Mouse (Mus musculus) CD4-positive, CD25-positive, alpha-beta regulatory T cell, adult 2 months (primary cell): ENCODE data around the gene Dnah2.

ENCODE experiments used
- DNase-seq: peaks from one replicate; pipeline ENCODE4 v3.0.0-alpha.2; 2012; ENCODE audit warnings: low read depth, low spot score

Dnah2 gene

DNA sequence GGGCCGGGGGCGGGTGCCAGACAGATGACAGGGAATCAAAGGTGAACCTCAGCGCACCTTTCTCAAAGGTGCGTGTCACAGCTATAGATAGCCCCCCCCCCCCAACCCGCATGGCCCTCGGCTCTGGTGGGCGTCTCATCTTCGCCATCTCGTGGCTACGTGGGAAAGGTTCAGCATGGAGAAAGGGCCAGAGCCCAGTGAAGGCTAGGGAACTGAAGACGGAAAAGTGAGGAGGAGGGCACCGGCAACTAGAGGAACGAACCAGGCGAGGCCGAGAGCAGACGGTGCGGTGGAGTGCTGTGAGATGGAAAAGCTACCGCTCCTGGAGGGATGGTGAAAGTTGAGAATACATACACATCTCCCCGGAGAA, 129.5 kb downstream of the Dnah2 start:
- DNase-seq, result peak; percentile 69

DNA sequence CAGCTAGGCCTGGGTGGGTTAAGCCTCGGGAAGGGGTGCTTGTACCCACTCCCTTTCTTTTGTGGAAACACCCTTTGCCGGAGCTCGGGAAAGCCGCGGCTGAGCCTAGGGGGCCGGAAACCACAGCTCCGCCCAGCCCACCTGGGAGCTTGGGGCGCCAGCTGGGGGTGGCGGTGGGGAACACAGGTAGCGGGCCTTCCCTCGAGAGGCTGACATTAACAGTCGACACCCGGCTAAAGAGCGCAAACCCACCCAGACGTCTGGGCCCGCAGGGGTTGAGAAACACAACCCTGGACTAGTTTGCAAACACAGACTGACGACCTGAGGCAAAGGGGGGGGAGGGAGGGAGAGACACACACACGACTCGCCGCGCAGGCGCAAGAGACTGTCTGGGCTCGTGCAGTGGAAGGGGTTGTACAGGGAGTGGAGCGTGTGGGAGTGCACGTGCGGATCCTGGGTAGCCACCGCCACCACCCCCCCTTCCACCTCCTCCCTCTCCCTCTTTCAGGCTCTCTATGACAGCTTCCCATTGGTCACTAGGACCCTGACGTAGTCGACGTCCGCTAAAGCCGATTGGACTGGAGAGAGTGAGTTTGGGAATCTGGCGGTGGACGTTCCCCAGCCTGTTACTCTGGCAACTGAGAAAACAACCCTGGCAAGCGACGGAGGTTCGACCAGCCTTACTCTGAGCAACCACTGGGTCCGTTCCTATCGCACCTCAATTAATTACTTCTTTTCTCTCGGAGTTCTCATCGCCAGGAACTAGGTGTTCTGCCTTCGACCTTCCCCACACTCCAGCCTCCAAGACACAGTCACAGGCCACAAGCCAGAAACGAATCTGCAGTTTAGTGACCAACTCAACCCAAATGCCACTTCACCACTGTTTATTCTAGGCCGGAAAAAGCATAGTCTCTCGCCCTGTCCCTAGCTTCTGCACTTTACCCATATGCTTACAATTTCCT, 130.1 kb downstream of the Dnah2 start:
- peak; percentile 93 for DNase-seq

DNA sequence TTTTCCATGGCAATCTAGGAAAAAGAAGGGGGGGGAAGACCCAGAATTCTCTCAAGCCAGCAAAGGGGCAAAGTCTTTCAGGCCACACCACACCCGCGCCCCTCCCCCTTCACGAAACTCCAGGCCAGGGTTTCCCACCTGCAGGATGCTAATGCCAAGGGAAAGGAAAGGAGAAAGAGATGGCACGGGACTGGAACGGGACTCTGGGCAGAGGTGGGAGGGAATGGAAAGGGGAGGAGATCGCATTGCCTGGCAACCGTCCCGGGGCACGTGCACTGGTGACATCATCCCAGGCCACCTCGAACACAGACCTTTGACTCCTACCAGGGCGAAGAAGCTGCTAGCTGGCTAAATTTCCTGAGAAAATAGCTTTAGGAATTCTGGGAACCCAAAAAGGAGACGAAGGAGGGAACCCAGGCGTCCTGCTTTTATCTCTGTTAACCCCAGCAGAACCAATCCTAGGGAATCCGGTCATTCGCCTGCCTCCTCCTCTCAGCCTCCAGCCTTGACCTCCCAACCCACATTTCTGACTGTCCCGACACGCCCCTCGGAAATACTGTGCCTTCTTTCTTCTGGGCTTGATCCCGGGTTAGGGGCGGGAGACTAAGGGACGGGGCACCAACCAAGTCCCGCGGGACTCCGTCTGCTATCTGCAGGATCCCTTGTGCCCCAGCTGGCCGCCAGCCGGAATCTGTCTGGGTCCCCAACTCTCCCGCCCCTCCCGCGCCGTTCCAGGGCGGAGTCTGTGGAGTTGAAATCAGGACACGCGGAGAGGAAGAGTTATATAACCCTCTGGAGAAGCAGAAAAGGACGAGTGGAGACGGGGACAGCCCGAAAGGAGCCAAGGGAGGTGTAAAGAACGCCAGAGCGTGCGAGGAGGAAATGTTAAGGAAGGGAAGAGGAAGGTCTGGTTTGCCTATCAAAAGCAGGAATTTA, 131.2 kb downstream of the Dnah2 start:
- peak; percentile 82 for DNase-seq

DNA sequence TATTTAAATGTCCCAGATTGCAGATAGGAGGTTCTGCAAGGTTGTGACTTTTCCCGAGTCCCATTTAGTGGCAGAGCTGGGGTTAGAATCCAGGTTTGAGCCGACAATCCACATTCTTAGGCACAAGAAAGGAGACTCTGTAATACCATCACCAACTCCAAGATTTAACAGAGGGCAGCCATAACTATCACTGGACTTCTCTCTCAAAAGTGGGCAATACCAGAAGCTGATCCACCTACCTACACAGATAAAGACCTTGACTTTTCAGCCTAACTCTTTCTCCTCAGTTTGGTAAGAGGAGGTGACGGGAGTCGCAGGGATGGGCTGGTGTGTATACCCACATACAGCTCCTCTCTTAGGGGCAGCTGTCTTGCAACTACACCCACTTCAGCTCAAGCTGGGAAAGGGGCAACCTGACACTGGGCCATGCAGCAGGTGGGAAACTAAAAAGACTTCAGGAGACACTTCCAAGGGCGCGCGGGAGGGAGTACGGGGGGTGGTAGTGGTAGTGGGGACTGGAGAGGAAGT, 131.9 kb downstream of the Dnah2 start:
- DNase-seq, result peak; percentile 27

DNA sequence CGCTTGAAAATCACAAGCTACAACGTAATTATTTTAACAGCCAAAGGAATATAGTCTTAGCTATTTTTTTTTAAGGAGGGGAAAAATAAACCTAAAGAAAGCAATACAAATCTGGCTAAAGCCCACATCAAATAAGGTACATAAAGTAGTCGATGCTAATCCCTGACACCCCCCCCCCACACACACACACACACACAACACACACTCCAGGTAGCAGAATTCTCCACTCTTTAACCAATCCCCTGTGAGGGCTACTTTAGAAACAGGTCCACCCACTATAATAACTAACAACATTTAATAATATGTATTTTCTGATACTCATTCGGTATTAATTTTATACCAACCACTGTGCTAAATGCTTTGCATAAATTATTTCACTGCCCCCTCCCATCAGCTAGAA, 132.4 kb downstream of the Dnah2 start:
- DNase-seq, result no peak

DNA sequence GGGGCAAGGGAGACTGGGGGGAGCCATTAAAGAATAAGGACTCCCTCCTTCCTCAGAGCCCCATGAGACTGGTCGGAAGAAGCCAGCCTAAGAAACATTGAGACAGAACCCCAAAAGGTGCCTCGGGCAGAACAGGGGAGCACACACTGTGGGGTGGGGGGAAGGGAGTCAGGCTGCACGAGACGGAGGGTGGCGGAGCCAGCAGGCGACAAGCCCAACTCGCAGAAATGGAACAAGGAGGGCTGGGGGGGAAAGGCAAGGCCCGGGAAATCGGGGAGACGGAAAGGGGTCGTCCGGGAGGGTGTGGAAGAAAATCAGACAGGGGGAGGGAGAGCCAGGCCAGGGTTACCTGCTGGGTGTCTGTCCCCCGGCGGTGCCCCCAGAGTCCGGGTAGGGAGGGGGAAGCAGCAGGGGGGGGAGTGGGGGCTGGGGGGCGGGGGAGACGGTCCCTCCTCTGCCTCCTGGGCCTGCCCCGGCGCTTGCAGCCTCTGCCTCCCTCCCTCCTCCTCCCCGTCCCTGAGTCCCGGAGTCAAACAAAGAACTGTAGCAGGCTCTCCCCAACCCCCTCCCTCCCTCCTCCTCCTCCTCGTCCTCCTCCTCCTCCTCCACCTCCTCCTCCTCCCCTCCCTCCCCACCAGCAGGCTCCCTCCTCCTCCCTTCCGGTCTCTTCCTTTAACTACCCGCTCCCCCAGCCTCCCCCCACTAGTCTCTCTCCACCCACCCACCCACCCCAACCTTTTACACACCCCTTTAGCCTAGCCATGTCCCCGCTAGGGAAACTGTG, 133.1 kb downstream of the Dnah2 start:
- DNase-seq, result peak; percentile 61

DNA sequence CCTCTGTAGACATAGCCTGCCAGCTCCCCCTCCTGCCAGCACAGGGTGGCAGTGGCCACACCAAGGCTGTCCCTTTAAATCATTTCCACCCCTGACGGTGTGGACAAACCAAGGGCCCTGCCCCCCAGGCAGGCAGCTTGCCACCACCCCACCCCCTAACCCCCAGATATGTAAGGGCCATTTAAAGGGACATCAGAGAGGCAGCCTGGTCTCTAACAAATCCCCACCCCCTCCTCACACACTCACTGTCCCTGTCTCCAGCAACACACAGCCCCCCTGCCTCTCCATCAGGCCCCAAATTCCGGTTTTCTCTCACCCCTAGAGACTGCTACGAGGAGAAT, 133.6 kb downstream of the Dnah2 start:
- no peak for DNase-seq

DNA sequence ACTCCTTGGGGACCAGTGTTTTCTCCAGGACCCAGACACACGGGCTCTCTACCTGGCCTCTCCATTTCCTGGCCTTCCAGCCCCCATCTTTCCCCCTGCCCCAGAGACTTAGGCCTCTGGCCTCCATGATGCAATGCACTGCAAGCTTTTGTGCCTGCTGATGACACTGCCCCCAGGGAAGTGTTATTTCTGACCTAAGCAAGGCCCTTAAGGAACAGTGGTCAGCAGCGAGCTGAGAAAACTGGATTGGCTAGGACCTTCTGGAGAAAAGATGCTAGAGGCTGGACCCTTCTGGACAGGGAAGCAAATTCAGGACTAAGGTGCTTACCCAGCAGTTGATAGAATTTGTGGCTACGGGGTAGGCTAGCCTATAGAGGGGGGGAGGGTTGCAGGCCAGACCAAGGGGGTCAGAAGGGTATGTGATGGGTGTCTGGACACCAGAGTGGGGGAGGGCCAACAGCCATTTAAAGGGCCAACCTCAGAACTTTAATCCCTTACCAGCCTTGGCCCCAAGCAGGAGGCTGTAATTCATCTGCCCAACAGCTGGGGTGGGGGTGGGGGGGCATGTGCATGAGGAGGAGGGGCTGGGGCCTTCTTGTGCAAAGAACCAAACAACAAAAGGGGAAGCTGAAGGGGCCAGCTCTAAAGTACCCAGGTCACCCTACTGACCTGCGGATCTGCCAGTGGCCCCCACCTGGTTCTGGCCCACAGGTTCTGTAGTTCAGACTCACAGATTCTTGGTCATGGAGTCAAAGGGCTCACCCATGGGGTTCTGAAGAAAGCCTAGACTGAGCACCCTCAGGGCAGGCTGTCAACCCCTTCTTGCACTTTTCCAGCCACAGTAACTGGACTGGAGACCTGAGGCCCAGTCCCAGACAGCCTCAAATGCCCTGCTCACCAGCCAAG, 134.2 kb downstream of the Dnah2 start:
- peak; percentile 25 for DNase-seq

DNA sequence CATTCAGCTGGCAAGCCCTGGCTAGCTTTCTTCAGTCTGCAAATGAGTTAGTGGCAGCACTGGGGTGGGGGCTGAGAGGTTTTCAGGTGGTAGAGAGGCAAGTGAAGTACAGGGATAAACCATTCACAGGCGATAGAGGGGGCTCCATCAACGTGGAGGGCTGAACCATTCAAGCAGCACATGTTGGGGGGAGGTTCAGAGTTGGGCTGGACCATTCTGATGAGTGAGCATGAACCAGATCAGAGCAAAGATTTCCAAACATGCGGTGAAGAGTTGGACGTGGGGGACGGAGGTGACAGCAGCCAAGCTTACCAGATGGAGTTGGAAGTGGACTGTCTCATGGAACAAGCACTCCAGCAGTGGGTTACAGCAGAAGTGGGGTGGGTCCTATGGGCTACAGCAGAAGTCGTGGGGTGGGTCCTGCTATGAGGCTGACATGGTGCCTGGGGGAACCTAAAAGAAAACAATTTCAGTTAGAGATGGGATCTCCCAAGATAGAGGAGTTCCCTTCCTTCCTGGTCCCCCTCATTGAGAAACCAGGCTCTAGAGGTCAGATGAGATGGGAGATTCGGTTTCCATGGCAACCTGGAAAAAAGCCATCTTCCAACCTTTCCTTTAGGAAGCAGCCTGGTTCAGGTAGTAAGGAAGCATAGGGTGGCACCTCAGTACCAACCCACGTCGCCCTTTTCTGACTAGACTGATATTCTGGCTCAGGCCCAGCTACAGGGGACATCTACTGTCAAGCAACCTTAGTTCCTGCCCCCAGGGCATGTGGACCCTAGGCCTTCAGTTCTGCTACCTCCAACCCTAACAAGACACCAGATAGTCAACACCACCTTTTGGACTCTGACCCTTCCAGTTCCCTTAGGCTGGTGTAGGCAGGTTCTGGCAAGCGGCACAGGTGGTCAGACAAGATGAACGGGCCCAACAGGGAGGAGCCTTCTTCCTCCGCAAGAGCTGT, 135.4 kb downstream of the Dnah2 start, which contains the start of gene Kdm6b:
TSS of gene Kdm6b (minus strand) at position 455 of the 961 bp plus-strand sequence.
- DNase-seq, result peak; percentile 41

DNA sequence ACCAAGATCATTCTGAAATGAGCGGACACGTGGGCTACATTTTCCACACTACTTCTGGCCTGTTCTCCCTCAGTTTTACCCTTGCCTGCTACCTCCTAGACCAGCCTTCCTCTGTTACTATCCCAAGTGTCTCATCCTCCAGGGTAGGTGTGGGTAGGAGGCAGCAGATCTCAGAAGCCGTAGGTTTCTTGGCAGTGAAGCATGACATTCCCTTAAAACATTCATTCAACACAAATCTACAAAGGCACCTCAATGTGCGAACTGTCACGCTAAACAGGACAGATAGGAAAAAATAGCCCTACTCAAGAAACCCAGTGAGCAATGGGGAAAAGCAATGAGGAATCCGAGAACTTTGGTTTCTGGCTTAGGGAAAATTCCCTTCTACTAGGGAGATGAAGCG, 136.4 kb downstream of the Dnah2 start:
- DNase-seq, result no peak

DNA sequence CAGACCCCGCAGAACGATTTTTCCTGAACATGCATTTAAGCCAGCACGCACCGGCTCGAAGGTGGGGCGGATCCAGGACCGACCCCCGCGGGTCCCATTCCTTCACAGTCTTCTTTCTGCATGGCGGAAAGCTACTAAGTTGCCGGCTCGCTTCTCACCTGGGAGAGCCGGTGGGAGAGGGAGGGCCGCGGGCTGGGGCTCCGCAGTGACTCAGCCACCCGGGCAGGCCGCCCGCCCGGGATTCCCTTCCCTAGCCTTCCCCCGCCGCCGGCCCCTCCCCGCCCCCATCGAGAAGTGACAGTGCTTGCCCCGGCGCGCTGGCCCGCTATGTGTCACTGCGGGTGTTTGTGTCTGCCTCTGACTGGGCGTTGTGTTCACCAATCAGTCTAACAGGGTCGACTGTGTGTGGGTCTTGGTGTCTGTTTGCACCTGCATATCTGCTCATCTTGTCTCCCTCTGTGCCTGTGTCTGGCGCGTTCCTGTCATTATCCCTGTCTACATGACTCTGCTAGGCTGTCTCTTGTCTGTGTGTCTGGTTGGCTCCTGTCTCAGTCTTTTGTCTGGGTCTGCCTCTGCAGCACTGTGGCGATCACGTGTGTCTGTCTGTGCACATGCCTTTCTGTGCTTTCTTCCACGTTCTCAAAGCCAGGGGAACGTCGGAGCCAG, 137.2 kb downstream of the Dnah2 start:
- peak; percentile 86 for DNase-seq

DNA sequence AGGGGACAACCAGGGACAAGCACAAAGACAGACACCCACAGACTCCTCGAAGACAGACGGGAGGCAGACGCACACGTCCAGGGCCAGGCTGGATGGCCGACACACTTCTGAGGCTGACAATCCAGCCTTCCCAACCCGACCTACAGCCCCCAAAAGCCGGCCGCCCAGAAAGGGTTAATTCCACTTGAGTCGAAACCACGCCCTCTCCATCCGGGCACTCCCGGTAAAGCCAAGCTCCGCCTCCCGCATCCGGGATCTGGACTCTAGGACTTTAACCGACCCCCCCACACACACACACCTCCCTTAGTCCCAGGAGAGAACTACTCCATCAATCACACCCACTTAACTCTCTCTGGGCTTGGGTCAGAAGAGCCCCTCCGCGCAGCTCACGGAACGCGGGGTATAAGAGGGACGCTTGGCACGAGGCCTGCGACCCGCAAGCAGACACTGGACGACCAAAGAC, 137.8 kb downstream of the Dnah2 start:
- peak; percentile 88 for DNase-seq

DNA sequence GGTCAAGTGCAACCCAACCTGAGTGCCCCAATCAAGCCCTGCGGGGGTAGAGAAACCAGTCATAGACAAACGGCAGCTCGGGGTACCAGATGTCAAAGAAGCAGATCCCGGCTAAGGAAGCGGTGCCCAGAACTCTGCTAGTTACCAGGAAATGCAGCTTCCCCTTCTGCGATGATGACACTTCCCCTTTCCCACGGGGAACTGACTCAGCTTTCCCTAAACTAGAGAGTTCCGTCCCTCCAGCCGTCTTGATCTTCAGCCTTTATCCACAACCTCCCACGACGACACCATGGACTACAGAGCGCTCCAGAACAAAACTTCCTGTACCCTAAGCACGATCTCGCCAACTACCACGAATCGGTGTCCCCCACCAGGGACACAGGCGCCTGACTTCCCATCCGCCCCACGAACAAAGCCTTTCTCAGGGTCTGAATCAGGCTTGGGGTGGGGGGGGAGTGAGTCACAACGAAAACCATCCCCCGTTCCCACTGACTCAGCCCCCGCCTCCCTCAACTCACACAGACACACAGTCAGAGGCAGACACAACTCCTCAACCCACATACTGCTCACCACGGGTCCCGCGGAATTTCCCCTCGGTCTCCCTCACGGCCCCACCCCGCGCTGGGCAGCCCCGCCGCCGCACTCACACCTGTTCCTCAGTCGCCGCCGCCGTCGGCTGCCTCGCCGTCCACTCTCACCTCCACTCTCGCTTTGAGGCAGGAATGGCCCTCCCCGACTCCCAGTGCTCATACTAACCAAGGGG, 138.4 kb downstream of the Dnah2 start:
- peak; percentile 94 for DNase-seq

DNA sequence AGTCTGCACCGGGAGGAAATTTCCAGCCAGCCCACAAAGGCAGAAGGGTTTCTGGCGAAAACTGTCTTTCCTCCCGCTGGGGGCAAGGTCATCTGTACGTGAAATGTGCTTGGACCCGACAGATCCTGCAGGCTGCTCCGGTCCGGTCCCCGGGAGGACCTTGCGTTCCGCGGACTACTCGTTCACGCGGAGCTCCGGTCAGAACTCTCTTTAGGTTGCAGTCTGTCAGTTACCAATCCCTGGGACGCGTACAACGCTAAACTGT, 138.9 kb downstream of the Dnah2 start:
- no peak for DNase-seq

DNA sequence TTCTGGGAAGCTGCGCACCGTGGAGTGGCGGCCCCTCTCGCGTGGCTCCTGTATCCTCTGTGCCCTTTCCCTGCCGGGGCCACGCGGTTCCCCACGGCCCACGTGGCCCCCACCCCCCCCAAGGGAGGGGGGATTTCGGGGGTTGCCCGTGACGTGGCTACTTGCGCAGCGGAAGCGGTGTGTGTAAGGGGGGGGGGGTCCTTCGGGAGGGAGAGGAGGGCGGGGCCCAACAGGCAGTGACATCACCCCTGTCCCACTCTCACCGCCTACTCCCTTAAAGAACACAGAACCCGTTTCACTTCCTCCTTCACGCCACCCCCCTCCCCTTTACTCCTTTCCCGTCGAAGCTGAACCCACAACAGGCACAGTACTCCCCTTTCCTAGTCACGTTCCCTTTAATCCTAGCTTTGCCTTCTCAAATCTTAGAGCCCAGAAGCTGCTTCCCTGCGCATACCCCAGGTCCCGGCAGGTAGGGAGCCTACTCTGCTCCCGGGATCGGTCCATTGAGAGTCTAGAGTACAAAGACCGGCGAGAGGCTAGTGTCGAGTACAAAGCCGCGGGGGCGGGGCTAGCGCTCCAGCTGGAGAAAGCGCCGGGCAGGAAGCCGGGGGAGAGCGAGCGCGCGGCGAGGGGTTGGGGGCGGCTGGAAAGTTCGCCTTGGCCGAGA, 139.4 kb downstream of the Dnah2 start:
- DNase-seq, result peak; percentile 96

DNA sequence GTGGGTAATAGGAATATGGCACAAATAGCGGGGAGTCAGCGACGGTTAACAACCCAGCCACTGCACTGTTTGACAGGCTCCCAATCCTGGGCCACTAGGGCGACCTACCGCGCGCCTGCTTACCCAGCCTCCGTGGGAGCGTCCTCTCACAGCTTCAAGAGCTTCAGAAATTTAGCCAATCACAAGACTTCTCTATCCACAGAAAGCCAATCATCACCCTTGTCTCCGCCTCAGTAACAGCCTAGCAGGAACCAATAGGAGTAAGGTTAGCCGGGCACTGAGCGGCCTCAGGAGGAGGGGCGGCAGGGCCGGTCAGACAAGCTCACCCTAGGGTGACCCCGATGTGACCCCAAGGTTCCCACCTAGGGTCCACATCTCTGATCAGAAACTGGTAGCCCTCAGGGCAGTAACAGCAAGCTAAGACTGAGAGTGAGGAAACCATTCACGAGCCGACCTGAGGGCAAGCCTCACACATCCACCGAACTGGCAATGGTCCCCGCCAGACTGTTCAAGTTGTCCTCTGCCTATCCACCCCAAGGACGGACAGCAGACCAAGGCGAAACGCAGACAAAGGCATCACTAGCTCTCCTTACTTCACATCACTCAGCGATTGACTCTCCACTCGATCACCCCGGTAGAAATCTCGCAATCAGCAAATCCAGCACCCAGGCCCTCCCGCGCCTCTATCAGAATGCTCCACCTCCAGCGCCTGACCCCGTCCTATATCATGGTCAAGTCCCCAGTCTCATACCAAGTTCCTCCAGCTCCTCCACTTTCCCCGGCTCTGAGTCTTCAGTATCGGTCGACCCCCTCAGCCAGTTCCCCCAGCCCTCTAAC, 140.2 kb downstream of the Dnah2 start:
- DNase-seq, result peak; percentile 92

DNA sequence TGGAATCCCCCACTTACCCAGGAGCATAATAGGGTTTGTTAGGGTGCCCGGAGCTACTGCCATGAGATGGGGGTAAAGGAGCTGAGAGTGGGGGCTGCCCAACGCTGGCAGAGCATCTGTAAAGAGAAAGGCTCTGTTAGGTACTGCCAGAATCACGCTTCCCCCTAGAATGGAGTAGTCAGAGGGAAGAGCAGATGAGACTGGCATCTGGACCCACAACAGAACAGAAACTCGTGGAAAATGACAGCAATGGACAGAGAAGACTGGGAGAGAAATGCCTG, 141.2 kb downstream of the Dnah2 start:
- no peak for DNase-seq
